In the genomic region with DNA sequence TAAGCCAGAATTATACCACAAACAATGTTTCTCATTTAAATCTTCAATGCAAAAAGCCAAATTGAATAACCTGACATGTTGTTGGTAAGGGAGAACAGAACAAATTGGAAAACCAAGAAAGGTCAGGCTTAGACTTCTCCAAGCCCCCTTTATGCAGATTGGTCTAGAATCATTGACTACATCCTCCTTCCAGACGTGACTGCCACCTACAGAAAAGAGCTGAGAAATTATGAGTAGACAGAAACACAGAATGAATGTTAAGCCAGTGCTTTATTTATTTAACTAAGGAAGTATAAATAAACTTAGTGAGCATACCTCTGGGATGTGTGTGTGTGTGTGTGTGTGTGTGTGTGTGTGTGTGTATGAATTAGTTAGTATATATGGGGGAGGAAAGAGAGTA, we compare ENCODE assay signal across 23 mouse cellular contexts.
"Had no signal": no experiment of that assay in that cellular context is flagged by ENCODE, and none has a peak within 500 bp of the region (broad histone marks: within the 10 kb centered on the region; RNA-seq: fewer than 3 reads in every experiment).

No protein-coding gene starts in this region.

- H3K4me3 ChIP-seq: kidney, embryonic 15.5 days; limb, embryonic 12.5 days; limb, embryonic 15.5 days; lung, embryonic 15.5 days; midbrain, embryonic 12.5 days; midbrain, embryonic 15.5 days; myocyte; neural tube, embryonic 13.5 days; stomach, embryonic 15.5 days had no signal

- H3K9ac ChIP-seq: kidney, embryonic 15.5 days; limb, embryonic 12.5 days; limb, embryonic 15.5 days; liver, embryonic 14.5 days; liver, postnatal 0 days; lung, embryonic 15.5 days; midbrain, embryonic 12.5 days; midbrain, embryonic 15.5 days; neural tube, embryonic 13.5 days; stomach, embryonic 15.5 days had no signal

- H3K4me2 ChIP-seq: kidney, embryonic 15.5 days; limb, embryonic 12.5 days; limb, embryonic 15.5 days; liver, embryonic 11.5 days; lung, embryonic 15.5 days; midbrain, embryonic 12.5 days; midbrain, embryonic 15.5 days; neural tube, embryonic 13.5 days; stomach, embryonic 15.5 days had no signal

- H3K9me3 ChIP-seq: kidney, embryonic 15.5 days; limb, embryonic 12.5 days; limb, embryonic 15.5 days; lung, embryonic 15.5 days; midbrain, embryonic 12.5 days; midbrain, embryonic 15.5 days; neural tube, embryonic 13.5 days; stomach, embryonic 15.5 days had no signal

- ATAC-seq: liver, postnatal 0 days; midbrain, embryonic 15.5 days had no signal

- H3K36me3 ChIP-seq: kidney, embryonic 15.5 days; limb, embryonic 12.5 days; limb, embryonic 15.5 days; lung, embryonic 15.5 days; midbrain, embryonic 12.5 days; midbrain, embryonic 15.5 days; neural tube, embryonic 13.5 days; stomach, embryonic 15.5 days had no signal

- H3K27ac ChIP-seq: kidney, embryonic 15.5 days; limb, embryonic 12.5 days; limb, embryonic 15.5 days; liver, embryonic 14.5 days; lung, embryonic 15.5 days; midbrain, embryonic 12.5 days; midbrain, embryonic 15.5 days; neural tube, embryonic 13.5 days; stomach, embryonic 15.5 days had no signal

- H3K4me1 ChIP-seq: kidney, embryonic 15.5 days; limb, embryonic 12.5 days; limb, embryonic 15.5 days; lung, embryonic 15.5 days; midbrain, embryonic 12.5 days; midbrain, embryonic 15.5 days; stomach, embryonic 15.5 days had no signal

- H3K27me3 ChIP-seq: kidney, embryonic 15.5 days; limb, embryonic 12.5 days; limb, embryonic 15.5 days; lung, embryonic 15.5 days; midbrain, embryonic 12.5 days; midbrain, embryonic 15.5 days; neural tube, embryonic 13.5 days; stomach, embryonic 15.5 days had no signal

- DNase-seq: kidney, adult 2 months; kidney, postnatal 10 days; kidney, postnatal 36 days; left cerebral cortex, postnatal 4 days; liver, postnatal 0 days; lung, postnatal 10 days; lung, postnatal 4 days; retina, postnatal 1 day; right cerebral cortex, postnatal 25 days; spleen, adult 18-20 months; thymus, adult 18-20 months; thymus, postnatal 36 days had no signal
